Mouse (Mus musculus): ENCODE results near the gene Vmn1r46. TPM values are rescaled to one million over a fixed set of nuclear protein-coding genes. Genes with fewer than 3 reads are reported as not detected.
"Not testable (repeated sequence)": the region's sequence is repeated elsewhere in the genome, so short reads cannot be mapped to it uniquely, and the experiment has no call there.

Gene Vmn1r46
- polyA plus RNA-seq (2014; fragmentation: Nextera tagmentation; extraction: Ambion mirVana): not detected in 2 replicates

DNA sequence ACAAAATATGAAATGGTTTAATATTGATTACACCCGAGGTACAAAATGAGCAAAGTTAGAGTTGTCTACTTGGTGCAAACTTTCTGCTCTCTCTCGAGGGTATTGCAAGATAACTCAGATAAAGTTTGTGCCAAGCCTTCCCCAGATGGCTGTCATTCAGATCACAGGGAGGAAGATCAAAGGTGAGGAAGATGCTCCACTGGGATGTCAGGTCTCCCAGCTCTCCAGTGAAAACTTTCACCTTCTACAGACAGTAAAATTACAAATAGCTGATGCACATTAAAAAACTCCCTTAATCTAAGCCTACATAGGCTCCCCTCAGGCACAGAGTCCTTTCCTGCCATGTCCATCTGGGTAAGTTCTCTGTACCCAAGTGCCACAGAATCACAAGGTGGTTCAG is at the start of gene Vmn1r46:
Gene Vmn1r46 (plus strand): TSS at position 301 of the 400 bp plus-strand sequence.
- Histone ChIP-seq H3K4me2 (replicated peaks; ENCODE audit: low read depth, low read length) (no peak within 1 kb of the TSS), H3K36me3 (ENCODE audit: control insufficient read depth, insufficient read depth, low read length) (no peaks in the 10 kb centered on the region), H3K4me3 (ENCODE audit: low read length) (no peak within 1 kb of the TSS), H3K9ac (ENCODE audit: low read depth, low read length) (no peak within 1 kb of the TSS), H3K4me1 (ENCODE audit: control insufficient read depth, insufficient read depth, low read length) (no peaks in the 10 kb centered on the region), H3K9me3 (ENCODE audit: control insufficient read depth, low read length) (no peaks in the 10 kb centered on the region; the same call in 1 of the 2 replicates), H3K27ac (ENCODE audit: low read depth, low read length) (no peak within 1 kb of the TSS), H3K27me3 (ENCODE audit: control insufficient read depth, insufficient read depth, low read length) (no peaks in the 10 kb centered on the region)
- 72% methylated on average over 2 of the region's 2 CpGs for WGBS
- no peak for ATAC-seq (ENCODE audit: low FRiP score, low TSS enrichment)

DNA sequence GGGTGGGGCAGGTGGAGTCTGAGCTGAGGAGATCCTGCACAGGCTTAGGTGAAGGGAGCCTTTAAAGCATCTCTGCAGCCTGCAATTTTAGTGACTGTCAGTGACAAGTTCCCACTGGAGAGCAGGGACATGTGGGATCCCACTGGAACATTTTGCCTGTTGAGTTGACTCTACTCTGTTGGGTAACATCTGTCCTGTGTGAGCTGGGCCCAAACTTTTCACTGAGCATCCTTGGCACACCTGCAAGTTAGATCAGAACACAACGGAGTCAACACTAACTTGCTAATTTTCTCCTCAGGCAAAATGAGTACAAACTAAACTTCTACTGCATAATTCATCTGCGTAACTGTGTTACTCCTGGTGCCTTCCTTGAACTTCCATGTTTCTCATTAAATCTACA is 28.6 kb upstream of the Vmn1r46 start, which contains the start of gene Vmn1r45:
Gene Vmn1r45 (minus strand): TSS at position 101 of the 400 bp plus-strand sequence.
- H3K4me3 ChIP-seq (ENCODE audit: low read length); H3K9ac ChIP-seq (ENCODE audit: low read depth, low read length); H3K27me3 ChIP-seq (ENCODE audit: control insufficient read depth, insufficient read depth, low read length); H3K27ac ChIP-seq (ENCODE audit: low read depth, low read length); H3K9me3 ChIP-seq (ENCODE audit: control insufficient read depth, low read length); H3K4me1 ChIP-seq (ENCODE audit: control insufficient read depth, insufficient read depth, low read length); H3K4me2 ChIP-seq (replicated peaks; ENCODE audit: low read depth, low read length); H3K36me3 ChIP-seq (ENCODE audit: control insufficient read depth, insufficient read depth, low read length); ATAC-seq (ENCODE audit: low FRiP score, low TSS enrichment): not testable (repeated sequence)
- WGBS: 90% methylated on average over 2 of the region's 2 CpGs

GRCm38 (mm10) chr6:89940926-89941325 is 28.2 kb upstream of the Vmn1r46 start:
- Histone ChIP-seq H3K27ac (ENCODE audit: low read depth, low read length) (no peak overlapping the region), H3K9me3 (ENCODE audit: control insufficient read depth, low read length) (no peaks in the 10 kb centered on the region), H3K27me3 (ENCODE audit: control insufficient read depth, insufficient read depth, low read length) (no peaks in the 10 kb centered on the region), H3K9ac (ENCODE audit: low read depth, low read length) (no peak overlapping the region), H3K36me3 (ENCODE audit: control insufficient read depth, insufficient read depth, low read length) (no peaks in the 10 kb centered on the region), H3K4me2 (replicated peaks; ENCODE audit: low read depth, low read length) (no peak overlapping the region), H3K4me1 (ENCODE audit: control insufficient read depth, insufficient read depth, low read length) (no peaks in the 10 kb centered on the region), H3K4me3 (ENCODE audit: low read length) (no peak overlapping the region)
- 89% methylated on average over 2 of the region's 2 CpGs for WGBS
- no peak for ATAC-seq (ENCODE audit: low FRiP score, low TSS enrichment)

DNA sequence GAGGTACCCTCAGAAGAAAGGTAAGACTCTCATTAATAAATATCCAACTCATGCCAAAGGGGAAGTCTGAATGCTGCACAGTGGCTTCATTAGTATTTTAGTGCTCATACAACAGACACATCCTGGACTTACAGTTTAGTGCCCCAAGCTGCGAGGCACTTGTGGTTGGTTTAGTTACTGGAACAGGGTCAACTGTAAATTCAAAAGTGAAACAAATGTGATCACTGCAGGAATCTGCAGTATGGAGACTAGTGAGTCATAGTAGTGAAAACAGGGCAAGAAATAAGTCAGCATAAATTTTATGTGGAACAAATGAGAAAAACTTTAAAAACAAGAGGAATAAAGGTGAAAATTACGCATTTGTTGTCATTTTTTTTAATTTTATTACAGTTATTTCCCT is 15.6 kb upstream of the Vmn1r46 start:
- H3K4me1 ChIP-seq (ENCODE audit: control insufficient read depth, insufficient read depth, low read length): no peaks in the 10 kb centered on the region
- WGBS: 79% methylated on average over 2 of the region's 2 CpGs
- 0 out of 2 replicates have a peak, but pooled peaks cover 2% of the 10 kb centered on the region for H3K9me3 ChIP-seq (ENCODE audit: control insufficient read depth, low read length)

DNA sequence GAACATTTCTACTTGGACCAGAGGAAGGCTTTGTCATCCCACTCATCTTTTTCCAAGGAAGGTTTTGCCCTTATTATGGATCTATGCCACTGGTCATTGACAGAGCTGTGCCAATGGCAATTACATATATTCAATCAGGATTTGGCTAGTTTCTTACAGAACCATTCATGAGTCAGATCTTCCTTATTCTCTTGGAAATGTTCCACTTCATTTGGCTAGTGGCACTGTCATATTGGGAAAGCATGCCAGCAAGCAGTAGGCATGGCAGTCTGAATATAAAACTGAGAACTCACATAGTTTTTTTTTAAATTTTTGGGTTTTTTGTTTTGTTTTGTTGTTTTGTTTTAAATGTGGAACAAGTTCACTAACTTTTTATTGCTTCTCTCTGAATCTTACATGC is 2.8 kb upstream of the Vmn1r46 start:
- Histone ChIP-seq H3K4me3 (ENCODE audit: low read length) (no peak overlapping the region), H3K36me3 (ENCODE audit: control insufficient read depth, insufficient read depth, low read length) (no peaks in the 10 kb centered on the region), H3K4me2 (replicated peaks; ENCODE audit: low read depth, low read length) (no peak overlapping the region), H3K9me3 (ENCODE audit: control insufficient read depth, low read length) (no peaks in the 10 kb centered on the region; the same call in 1 of the 2 replicates), H3K27me3 (ENCODE audit: control insufficient read depth, insufficient read depth, low read length) (no peaks in the 10 kb centered on the region), H3K27ac (ENCODE audit: low read depth, low read length) (no peak overlapping the region), H3K4me1 (ENCODE audit: control insufficient read depth, insufficient read depth, low read length) (no peaks in the 10 kb centered on the region), H3K9ac (ENCODE audit: low read depth, low read length) (no peak overlapping the region)
- ATAC-seq (ENCODE audit: low FRiP score, low TSS enrichment): no peak

More for the DNA sequence above, 15.6 kb upstream of the Vmn1r46 start:
- no peak overlapping the region for H3K27ac ChIP-seq (ENCODE audit: low read depth, low read length)
- H3K9ac ChIP-seq (ENCODE audit: low read depth, low read length): no peak overlapping the region
- H3K4me3 ChIP-seq (ENCODE audit: low read length): no peak overlapping the region
- H3K27me3 ChIP-seq (ENCODE audit: control insufficient read depth, insufficient read depth, low read length): no peaks in the 10 kb centered on the region
- no peak overlapping the region for H3K4me2 ChIP-seq (replicated peaks; ENCODE audit: low read depth, low read length)
- ATAC-seq (ENCODE audit: low FRiP score, low TSS enrichment): no peak
- H3K36me3 ChIP-seq (ENCODE audit: control insufficient read depth, insufficient read depth, low read length): no peaks in the 10 kb centered on the region

GRCm38 (mm10) chr6:89985989-89986388 is 16.9 kb downstream of the Vmn1r46 start:
- Histone ChIP-seq H3K4me2 (replicated peaks; ENCODE audit: low read depth, low read length) (no peak overlapping the region), H3K9ac (ENCODE audit: low read depth, low read length) (no peak overlapping the region), H3K4me1 (ENCODE audit: control insufficient read depth, insufficient read depth, low read length) (no peaks in the 10 kb centered on the region), H3K27ac (ENCODE audit: low read depth, low read length) (no peak overlapping the region), H3K36me3 (ENCODE audit: control insufficient read depth, insufficient read depth, low read length) (no peaks in the 10 kb centered on the region), H3K9me3 (ENCODE audit: control insufficient read depth, low read length) (peaks cover 4% of the 10 kb centered on the region; the same call in 1 of the 2 replicates), H3K4me3 (ENCODE audit: low read length) (no peak overlapping the region), H3K27me3 (ENCODE audit: control insufficient read depth, insufficient read depth, low read length) (no peaks in the 10 kb centered on the region)
- 17% methylated on average over 1 of the region's 1 CpGs for WGBS
- ATAC-seq (ENCODE audit: low FRiP score, low TSS enrichment): no peak

GRCm38 (mm10) chr6:90015847-90016246 is 46.7 kb downstream of the Vmn1r46 start, which contains the start of gene Vmn1r47:
Vmn1r47 (plus strand) TSS chr6:90016147.
- 96% methylated on average over 1 of the region's 1 CpGs for WGBS
- not testable (repeated sequence) for ATAC-seq (ENCODE audit: low FRiP score, low TSS enrichment); H3K9ac ChIP-seq (ENCODE audit: low read depth, low read length); H3K9me3 ChIP-seq (ENCODE audit: control insufficient read depth, low read length); H3K27me3 ChIP-seq (ENCODE audit: control insufficient read depth, insufficient read depth, low read length); H3K27ac ChIP-seq (ENCODE audit: low read depth, low read length); H3K4me2 ChIP-seq (replicated peaks; ENCODE audit: low read depth, low read length); H3K4me3 ChIP-seq (ENCODE audit: low read length); H3K36me3 ChIP-seq (ENCODE audit: control insufficient read depth, insufficient read depth, low read length); H3K4me1 ChIP-seq (ENCODE audit: control insufficient read depth, insufficient read depth, low read length)

Other genes starting within 250 kb of the Vmn1r46 start
- not detected in 2 replicates for gene Vmn1r41, start 228.5 kb upstream of the Vmn1r46 start, polyA plus RNA-seq (2014; fragmentation: Nextera tagmentation; extraction: Ambion mirVana)
- not detected in 2 replicates for gene Vmn1r42, start 92.9 kb upstream of the Vmn1r46 start, polyA plus RNA-seq (2014; fragmentation: Nextera tagmentation; extraction: Ambion mirVana)
- not detected in 2 replicates for gene Vmn1r43, start 92.9 kb upstream of the Vmn1r46 start, polyA plus RNA-seq (2014; fragmentation: Nextera tagmentation; extraction: Ambion mirVana)
- gene Vmn1r44, start 85.7 kb upstream of the Vmn1r46 start, polyA plus RNA-seq (2014; fragmentation: Nextera tagmentation; extraction: Ambion mirVana): not detected in 2 replicates
- gene Vmn1r45, start 28.7 kb upstream of the Vmn1r46 start, polyA plus RNA-seq (2014; fragmentation: Nextera tagmentation; extraction: Ambion mirVana): not detected in 2 replicates
- gene Vmn1r47, start 46.8 kb downstream of the Vmn1r46 start, polyA plus RNA-seq (2014; fragmentation: Nextera tagmentation; extraction: Ambion mirVana): not detected in 2 replicates
- gene Vmn1r48, start 67.5 kb downstream of the Vmn1r46 start, polyA plus RNA-seq (2014; fragmentation: Nextera tagmentation; extraction: Ambion mirVana): not detected in 2 replicates
- not detected in 2 replicates for gene Vmn1r49, start 109.2 kb downstream of the Vmn1r46 start, polyA plus RNA-seq (2014; fragmentation: Nextera tagmentation; extraction: Ambion mirVana)
- gene Vmn1r50, start 132.1 kb downstream of the Vmn1r46 start, polyA plus RNA-seq (2014; fragmentation: Nextera tagmentation; extraction: Ambion mirVana): not detected in 2 replicates
- not detected in 2 replicates for gene Vmn1r51, start 153.3 kb downstream of the Vmn1r46 start, polyA plus RNA-seq (2014; fragmentation: Nextera tagmentation; extraction: Ambion mirVana)
- not detected in 2 replicates for gene Vmn1r52, start 205.5 kb downstream of the Vmn1r46 start, polyA plus RNA-seq (2014; fragmentation: Nextera tagmentation; extraction: Ambion mirVana)
- gene V1ra8, start 233.5 kb downstream of the Vmn1r46 start, polyA plus RNA-seq (2014; fragmentation: Nextera tagmentation; extraction: Ambion mirVana): not detected in 2 replicates

All from kidney, embryonic 14.5 days (tissue).